Comparison of ENCODE assay signal across 10 mouse cellular contexts in the genomic region with DNA sequence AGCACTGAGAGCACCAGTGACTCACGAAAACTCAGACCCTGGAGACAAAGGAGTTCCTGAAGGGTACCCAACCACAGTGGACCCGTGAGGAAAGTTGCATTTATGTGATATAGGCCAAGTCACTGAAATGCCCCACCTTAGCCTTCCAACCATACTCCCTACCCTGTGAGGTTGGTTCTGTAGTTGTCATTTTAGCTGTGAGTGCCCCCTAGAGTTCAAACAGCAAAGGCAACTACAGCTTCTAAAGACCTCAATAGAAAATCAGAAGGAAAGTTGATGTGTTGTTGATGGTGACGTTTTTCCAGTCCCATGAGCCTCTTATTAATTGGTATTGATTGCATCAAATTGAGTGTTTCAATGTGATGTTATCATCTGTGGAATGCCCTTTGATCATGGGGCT. TPM values are rescaled to one million over a fixed set of nuclear protein-coding genes. Genes with fewer than 3 reads are reported as not detected.
DNase-seq lines count a peak whose midpoint lies in the region; ATAC-seq and TF ChIP-seq lines count a peak whose summit lies in the region.
"Had no signal": no experiment of that assay in that cellular context is flagged by ENCODE, and none has a peak within 500 bp of the region (broad histone marks: within the 10 kb centered on the region; RNA-seq: fewer than 3 reads in every experiment).

No protein-coding gene starts in this region.

- H3K4me1 ChIP-seq in cerebellum, adult 2 months (ENCODE audit: control insufficient read depth, insufficient read depth, low read length), result no peaks in the 10 kb centered on the region
- peaks cover 50% of the 10 kb centered on the region for H3K4me1 ChIP-seq in liver, embryonic 15.5 days (replicated peaks)
- H3K4me1 ChIP-seq in liver, embryonic 12.5 days, result peaks cover 7% of the 10 kb centered on the region

- no peak overlapping the region for H3K27ac ChIP-seq in cerebellum, adult 2 months (ENCODE audit: insufficient read depth, low read length)
- H3K27ac ChIP-seq in liver, embryonic 15.5 days (replicated peaks), result peak overlapping the region; percentile 63
- H3K27ac ChIP-seq in liver, embryonic 12.5 days, result no peak overlapping the region

- H3K4me2 ChIP-seq in liver, embryonic 15.5 days, result no peak overlapping the region
- no peak overlapping the region for H3K4me2 ChIP-seq in liver, embryonic 12.5 days

- DNase-seq in cerebellum, postnatal 10 days, result peak; percentile 24 to 25
- DNase-seq in cerebellum, adult 2 months, result no peak
- DNase-seq in c-Kit-positive CD71-positive TER-119-positive erythroid progenitor cells, embryonic 14.5 days (ENCODE audit: low spot score), result peak; percentile 53
- peak; percentile 68 for DNase-seq in splenic B cell, adult 2 months (ENCODE audit: low read depth, low spot score)
- no peak for DNase-seq in frontal cortex, postnatal 14 days (ENCODE audit: low spot score in 2 of 2)

- TF ChIP-seq CTCF in cerebellum, adult 2 months (IDR thresholded peaks at IDR 0.05; ENCODE audit: borderline replicate concordance, insufficient read depth, low read depth, low read length), result no peak

- ATAC-seq in liver, embryonic 15.5 days (ENCODE audit: insufficient read depth), result peak; percentile 76
- no peak for ATAC-seq in liver, embryonic 12.5 days
- no peak for ATAC-seq in frontal cortex, adult (ENCODE audit: low TSS enrichment)
- ATAC-seq: inflammation-experienced regulatory T-cells, adult 6 months had no signal

- no peak for TF ChIP-seq POLR2A in cerebellum, adult 2 months (IDR thresholded peaks at IDR 0.05; ENCODE audit: borderline replicate concordance, insufficient read depth, low read length)

- no peaks in the 10 kb centered on the region for H3K9me3 ChIP-seq in liver, embryonic 15.5 days (replicated peaks)
- no peaks in the 10 kb centered on the region for H3K9me3 ChIP-seq in liver, embryonic 12.5 days (replicated peaks)
- H3K9me3 ChIP-seq: megakaryocyte, embryonic 14.5 days had no signal

- WGBS in cerebellum, adult 2 months, result 60% methylated on average over 3 of the region's 3 CpGs
- WGBS in liver, embryonic 15.5 days (ENCODE audit: insufficient replicate concordance), result 37% methylated on average over 3 of the region's 3 CpGs
- 39% methylated on average over 3 of the region's 3 CpGs for WGBS in liver, embryonic 12.5 days (ENCODE audit: insufficient replicate concordance)

- no peak overlapping the region for H3K9ac ChIP-seq in liver, embryonic 15.5 days
- H3K9ac ChIP-seq in liver, embryonic 12.5 days, result no peak overlapping the region

- no peak overlapping the region for H3K4me3 ChIP-seq in cerebellum, adult 2 months (replicated peaks; ENCODE audit: insufficient read depth, low read depth, low read length)
- no peak overlapping the region for H3K4me3 ChIP-seq in liver, embryonic 15.5 days (replicated peaks)
- no peak overlapping the region for H3K4me3 ChIP-seq in liver, embryonic 12.5 days
- H3K4me3 ChIP-seq: megakaryocyte, embryonic 14.5 days had no signal

- H3K36me3 ChIP-seq in liver, embryonic 15.5 days (replicated peaks), result peaks cover 29% of the 10 kb centered on the region
- H3K36me3 ChIP-seq in liver, embryonic 12.5 days, result 0 out of 2 replicates have a peak, but pooled peaks cover 3% of the 10 kb centered on the region
- peaks cover 8% of the 10 kb centered on the region for H3K36me3 ChIP-seq in splenic B cell, adult 2 months (ENCODE audit: control insufficient read depth, insufficient read depth, low read length, poor library complexity, severe bottlenecking)

- H3K27me3 ChIP-seq in cerebellum, adult 2 months (ENCODE audit: control insufficient read depth, insufficient read depth, low read length), result no peaks in the 10 kb centered on the region
- H3K27me3 ChIP-seq in liver, embryonic 15.5 days, result no peaks in the 10 kb centered on the region
- H3K27me3 ChIP-seq in liver, embryonic 12.5 days (replicated peaks), result no peaks in the 10 kb centered on the region; the same call in 1 of the 2 replicates
- no peaks in the 10 kb centered on the region for H3K27me3 ChIP-seq in splenic B cell, adult 2 months (ENCODE audit: control insufficient read depth, insufficient read depth, low read length, poor library complexity, severe bottlenecking)
- H3K27me3 ChIP-seq: megakaryocyte, embryonic 14.5 days had no signal

RNA-seq across cellular contexts. Expression of a gene that starts 39.8 kb away (rescaled TPM):
- polyA plus RNA-seq in cerebellum, adult 2 months (2012; rRNA removed), result 0.33 and 0.76 TPM in 2 replicates
- 1.7 and 1.8 TPM in 2 replicates for polyA plus RNA-seq in liver, embryonic 15.5 days (2015; fragmentation: Nextera tagmentation; extraction: Ambion mirVana)
- polyA plus RNA-seq in liver, embryonic 12.5 days (2016; fragmentation: Nextera tagmentation; extraction: Ambion mirVana), result 0.97 and 1.3 TPM in 2 replicates

RNA-seq across cellular contexts. Expression of a gene that starts 55.6 kb away (rescaled TPM):
- polyA plus RNA-seq in cerebellum, adult 2 months (2012; rRNA removed), result 0.03 TPM in 1 of 2 replicates, not detected in the other
- polyA plus RNA-seq in liver, embryonic 15.5 days (2015; fragmentation: Nextera tagmentation; extraction: Ambion mirVana), result 32.3 and 37.0 TPM in 2 replicates
- 14.5 and 15.6 TPM in 2 replicates for polyA plus RNA-seq in liver, embryonic 12.5 days (2016; fragmentation: Nextera tagmentation; extraction: Ambion mirVana)

RNA-seq across cellular contexts. Expression of a gene that starts 56.0 kb away (rescaled TPM):
- 0.03 and 0.13 TPM in 2 replicates for polyA plus RNA-seq in cerebellum, adult 2 months (2012; rRNA removed)
- 0.88 and 1.2 TPM in 2 replicates for polyA plus RNA-seq in liver, embryonic 15.5 days (2015; fragmentation: Nextera tagmentation; extraction: Ambion mirVana)
- polyA plus RNA-seq in liver, embryonic 12.5 days (2016; fragmentation: Nextera tagmentation; extraction: Ambion mirVana), result not detected in 2 replicates

Comparison
In these comparisons a context has a peak if more than half of its experiments do, and no peak if none do; other contexts are left out.
1. DNase-seq: peak in cerebellum, postnatal 10 days (2 of 2), c-Kit-positive CD71-positive TER-119-positive erythroid progenitor cells, embryonic 14.5 days (single experiment) and splenic B cell, adult 2 months (single experiment); none in cerebellum, adult 2 months (0 of 2) and frontal cortex, postnatal 14 days (0 of 2).
2. RNA of a gene that starts 55.6 kb away (polyA plus RNA-seq): 32.3 to 37.0 TPM in liver, embryonic 15.5 days and 14.5 to 15.6 TPM in liver, embryonic 12.5 days; 0.03 TPM in cerebellum, adult 2 months; every median in the first group is over 10 times any median in the second.